Mouse (Mus musculus) left cerebral cortex, postnatal 10 days (tissue): ENCODE measurements around the gene Olr1. TPM values are rescaled to one million over a fixed set of nuclear protein-coding genes. Genes with fewer than 3 reads are reported as not detected.

Experiments
- DNase-seq, 2 experiments: peaks; one replicate each; pipeline ENCODE4 v3.0.0; 2021 to 2022; ENCODE audit warnings: low spot score in 2 of 2, mixed read lengths in 1 of 2; ENCODE audit errors: extremely low spot score in 1 of 2
- intact Hi-C: fragments of 180-260 bp; cut with DNase I; formaldehyde crosslinking; loops from one replicate; pipeline ENCODE4 v1.15.1; 2025
- total RNA-seq, 2 experiments: library from RNA; stranded (reverse); gene quantifications; 2 replicates each; pipeline ENCODE4 v1.2.3; 2021

Olr1 gene
- total RNA-seq: not detected

- DNase-seq: no peak
Measured at GRCm38 (mm10) chr6:129507024-129507423, at the start of gene Olr1. Gene Olr1 (minus strand): TSS chr6:129507165.

GRCm38 (mm10) chr6:129548009-129548408, 41.0 kb upstream of the Olr1 start:
- intact Hi-C loops: no loop called here

More at GRCm38 (mm10) chr6:129507024-129507423, at the start of gene Olr1:
- intact Hi-C loops: no loop called here

GRCm38 (mm10) chr6:129547277-129547676, 40.3 kb upstream of the Olr1 start:
- intact Hi-C loops: no loop called here
- DNase-seq: no peak

More at GRCm38 (mm10) chr6:129548009-129548408, 41.0 kb upstream of the Olr1 start:
- DNase-seq: no peak

GRCm38 (mm10) chr6:129543709-129544606, 37.0 kb upstream of the Olr1 start:
- intact Hi-C loops: no loop called here
- peak; percentile 68 to 72 for DNase-seq

- intact Hi-C loops: no loop called here
- DNase-seq: no peak
Measured at GRCm38 (mm10) chr6:129542540-129542939, 35.6 kb upstream of the Olr1 start.

- DNase-seq: peak in 1 of 2 experiments; percentile 50
- intact Hi-C loops: no loop called here
Measured at GRCm38 (mm10) chr6:129541931-129542330, 35.0 kb upstream of the Olr1 start.

- intact Hi-C loops: no loop called here
Measured at GRCm38 (mm10) chr6:129538555-129538954, 31.6 kb upstream of the Olr1 start.

GRCm38 (mm10) chr6:129535723-129536122, 28.8 kb upstream of the Olr1 start:
- DNase-seq: no peak
- intact Hi-C loops: no loop called here

More at GRCm38 (mm10) chr6:129538555-129538954, 31.6 kb upstream of the Olr1 start:
- no peak for DNase-seq

GRCm38 (mm10) chr6:129534627-129535190, 27.7 kb upstream of the Olr1 start:
- no peak for DNase-seq

GRCm38 (mm10) chr6:129534057-129534456, 27.1 kb upstream of the Olr1 start:
- intact Hi-C loops: no loop called here
- DNase-seq: no peak

More at GRCm38 (mm10) chr6:129534627-129535190, 27.7 kb upstream of the Olr1 start:
- intact Hi-C loops: no loop called here

- intact Hi-C loops: no loop called here
Measured at GRCm38 (mm10) chr6:129532942-129533860, 26.2 kb upstream of the Olr1 start, which contains the start of gene Gabarapl1. Gene Gabarapl1 (plus strand): TSS chr6:129533160.

GRCm38 (mm10) chr6:129532556-129532941, 25.6 kb upstream of the Olr1 start:
- peak; percentile 55 to 87 for DNase-seq
- intact Hi-C loops: no loop called here

More at GRCm38 (mm10) chr6:129532942-129533860, 26.2 kb upstream of the Olr1 start, which contains the start of gene Gabarapl1:
- peak; percentile 76 to 91 for DNase-seq

- no peak for DNase-seq
- intact Hi-C loops: no loop called here
Measured at GRCm38 (mm10) chr6:129530261-129530660, 23.3 kb upstream of the Olr1 start.

- intact Hi-C loops: no loop called here
Measured at GRCm38 (mm10) chr6:129529605-129530004, 22.6 kb upstream of the Olr1 start.

GRCm38 (mm10) chr6:129527416-129527815, 20.5 kb upstream of the Olr1 start:
- DNase-seq: no peak
- intact Hi-C loops: no loop called here

More at GRCm38 (mm10) chr6:129529605-129530004, 22.6 kb upstream of the Olr1 start:
- no peak for DNase-seq

GRCm38 (mm10) chr6:129526069-129526468, 19.1 kb upstream of the Olr1 start:
- DNase-seq: no peak
- intact Hi-C loops: no loop called here

GRCm38 (mm10) chr6:129517752-129518408, 10.9 kb upstream of the Olr1 start:
- intact Hi-C loops: loop anchor here (2.0 kb wide), 1 partner anchor 123 kb away; no protein-coding TSS in a partner anchor
- peak in 1 of 2 experiments; percentile 56 for DNase-seq

GRCm38 (mm10) chr6:129516388-129516787, 9.4 kb upstream of the Olr1 start:
- no peak for DNase-seq
- intact Hi-C loops: loop anchor here (2.0 kb wide), 1 partner anchor 122 kb away; no protein-coding TSS in a partner anchor
